Mouse (Mus musculus): ENCODE measurements around the gene Trim44. TPM values are rescaled to one million over a fixed set of nuclear protein-coding genes. Genes with fewer than 3 reads are reported as not detected.

Gene Trim44
- polyA plus RNA-seq, 1 experiment = 32.6 TPM

DNA sequence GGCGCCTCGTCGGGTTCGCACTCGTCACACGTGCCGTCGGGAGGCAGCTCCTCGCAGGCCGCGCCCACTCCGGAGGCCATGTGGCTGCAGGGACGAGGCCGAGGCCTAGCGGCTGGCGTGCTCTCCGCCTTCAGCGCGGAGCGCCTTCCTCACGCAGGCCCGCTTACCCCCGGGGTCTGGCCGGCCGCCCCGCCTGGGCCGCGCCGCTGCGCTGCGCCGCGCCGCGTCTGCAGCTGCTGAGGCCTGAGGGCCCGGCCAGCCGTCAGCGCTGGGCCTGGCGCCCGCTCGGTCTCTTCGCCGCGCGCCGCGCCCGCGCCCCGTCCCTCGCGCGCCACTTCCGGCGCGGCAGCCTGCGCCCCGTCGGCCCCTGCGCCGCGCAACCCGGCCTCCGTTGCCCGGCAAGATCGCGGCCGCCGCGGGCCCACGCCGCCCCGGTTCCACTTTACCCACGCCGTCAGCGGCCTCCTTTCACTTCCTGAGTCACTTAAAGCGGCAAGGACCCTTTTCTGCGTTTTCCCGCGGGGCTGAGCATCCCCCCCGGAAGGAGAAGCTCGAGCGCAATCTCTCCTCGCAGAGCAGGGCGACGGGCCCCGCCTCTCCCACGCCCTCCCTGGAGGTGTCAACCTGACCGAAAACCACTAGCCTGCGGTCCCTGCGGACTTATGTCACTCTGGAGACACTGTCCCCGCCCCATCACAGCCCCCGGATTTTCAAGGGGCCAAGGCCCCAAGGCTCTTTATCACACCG, 6.8 kb downstream of the Trim44 start:
- Histone ChIP-seq H3K4me1 (ENCODE audit: control insufficient read depth, insufficient read depth, low read length) (peaks cover 4% of the 10 kb centered on the region; the same call in 1 of the 2 replicates), H3K27ac (ENCODE audit: control insufficient read depth, insufficient read depth, low read depth, low read length, poor library complexity) (peak overlapping the region; percentile 68), H3K4me3 (replicated peaks; ENCODE audit: control insufficient read depth, low read depth, low read length) (peak overlapping the region; percentile 45)
- 4% methylated on average over 94 of the region's 94 CpGs for WGBS
- TF ChIP-seq CTCF (IDR thresholded peaks at IDR 0.05; ENCODE audit: control insufficient read depth, insufficient read depth, low read length) (no peak), POLR2A (IDR thresholded peaks at IDR 0.05; ENCODE audit: borderline replicate concordance, control insufficient read depth, low read depth, low read length) (peak; percentile 69; the same call in 1 of the 2 replicates)

DNA sequence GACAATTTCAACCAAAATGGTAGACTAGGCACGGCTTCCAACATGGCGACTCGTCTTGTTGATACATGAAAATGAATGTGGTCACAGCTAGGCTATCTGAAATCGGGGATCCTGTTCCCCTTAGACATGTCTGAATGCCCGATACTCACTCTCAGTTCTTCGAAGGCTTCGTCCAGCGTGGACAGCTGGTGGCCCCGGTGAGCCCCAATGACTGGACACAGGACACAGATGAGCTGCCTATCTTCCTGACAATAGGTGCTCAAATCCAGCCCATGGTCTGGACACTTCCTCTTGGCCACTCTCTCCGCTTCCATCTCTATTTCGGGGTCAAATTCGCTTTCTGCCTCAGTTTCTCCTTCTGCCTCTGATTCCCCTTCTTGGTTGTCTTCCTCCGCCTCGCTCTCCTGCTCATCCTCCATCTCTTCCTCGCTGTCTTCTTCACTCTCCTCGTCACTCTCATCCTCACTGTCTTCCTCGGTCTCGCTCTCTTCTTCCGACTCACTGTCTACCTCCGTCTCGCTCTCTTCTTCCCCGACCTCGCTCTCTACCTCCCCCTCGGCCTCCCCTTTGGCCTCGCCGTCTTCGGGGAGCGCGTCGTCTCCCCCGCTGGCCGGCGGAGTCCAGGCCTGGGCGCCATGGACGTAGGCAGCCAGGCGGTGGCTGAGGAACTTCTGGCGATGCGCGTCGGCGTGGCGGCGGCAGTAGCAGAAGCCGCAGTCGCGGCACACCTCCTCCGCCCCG, 7.6 kb downstream of the Trim44 start:
- peak overlapping the region; percentile 45 for H3K4me3 ChIP-seq (replicated peaks; ENCODE audit: control insufficient read depth, low read depth, low read length)
- peak overlapping the region; percentile 68; the same call in 1 of the 2 replicates for H3K27ac ChIP-seq (ENCODE audit: control insufficient read depth, insufficient read depth, low read depth, low read length, poor library complexity)
- whole genome bisulfite sequencing = 39% methylated on average over 48 of the region's 48 CpGs
- TF ChIP-seq CTCF (IDR thresholded peaks at IDR 0.05; ENCODE audit: control insufficient read depth, insufficient read depth, low read length) = no peak
- TF ChIP-seq POLR2A (IDR thresholded peaks at IDR 0.05; ENCODE audit: borderline replicate concordance, control insufficient read depth, low read depth, low read length) = no peak
- H3K4me1 ChIP-seq (ENCODE audit: control insufficient read depth, insufficient read depth, low read length) = peaks cover 4% of the 10 kb centered on the region; the same call in 1 of the 2 replicates

DNA sequence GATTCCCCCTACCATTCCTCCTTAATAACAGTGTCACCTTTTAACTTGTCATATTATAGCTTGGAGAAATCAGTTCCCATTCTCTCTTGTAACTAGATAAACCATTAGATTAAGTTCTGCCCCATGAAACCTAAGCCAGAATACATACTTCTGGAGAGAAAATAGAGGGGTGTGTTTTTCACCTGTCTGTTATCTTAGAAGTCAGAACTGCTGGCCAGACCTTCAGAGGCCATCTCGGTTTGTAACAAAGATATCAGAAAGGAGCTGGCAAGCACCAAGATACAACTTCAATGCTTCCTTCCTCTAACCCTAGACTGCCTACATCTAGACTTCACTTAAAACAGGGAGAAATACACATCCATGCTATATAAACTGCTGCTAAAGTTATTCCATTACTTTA, 11.1 kb downstream of the Trim44 start:
- H3K4me3 ChIP-seq (replicated peaks; ENCODE audit: control insufficient read depth, low read depth, low read length) = no peak overlapping the region
- WGBS = 43% methylated on average over 1 of the region's 1 CpGs
- TF ChIP-seq POLR2A (IDR thresholded peaks at IDR 0.05; ENCODE audit: borderline replicate concordance, control insufficient read depth, low read depth, low read length) = no peak
- no peak for TF ChIP-seq CTCF (IDR thresholded peaks at IDR 0.05; ENCODE audit: control insufficient read depth, insufficient read depth, low read length)

DNA sequence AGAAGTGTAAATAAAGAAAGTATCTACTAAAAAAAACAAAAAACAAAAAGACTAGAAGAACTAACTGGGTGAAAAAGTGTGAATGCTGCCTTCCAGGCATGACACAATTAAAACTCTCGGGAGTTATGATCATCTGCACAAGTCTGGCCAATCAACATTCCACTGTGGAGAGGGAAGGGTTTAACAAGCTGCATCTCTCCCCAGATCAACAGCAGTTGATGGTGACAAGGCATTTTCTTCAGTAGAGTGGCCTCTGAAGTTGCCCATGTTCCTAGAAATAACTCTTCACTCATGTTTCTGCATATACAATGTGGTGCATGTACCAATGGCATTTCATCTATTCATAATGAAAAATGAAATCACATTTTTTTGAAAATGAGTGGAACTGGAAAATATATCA, 14.2 kb downstream of the Trim44 start:
- Histone ChIP-seq H3K4me1 (ENCODE audit: control insufficient read depth, insufficient read depth, low read length) (no peaks in the 10 kb centered on the region), H3K27ac (ENCODE audit: control insufficient read depth, insufficient read depth, low read depth, low read length, poor library complexity) (no peak overlapping the region), H3K4me3 (replicated peaks; ENCODE audit: control insufficient read depth, low read depth, low read length) (no peak overlapping the region)
- TF ChIP-seq CTCF (IDR thresholded peaks at IDR 0.05; ENCODE audit: control insufficient read depth, insufficient read depth, low read length) = no peak
- TF ChIP-seq POLR2A (IDR thresholded peaks at IDR 0.05; ENCODE audit: borderline replicate concordance, control insufficient read depth, low read depth, low read length) = no peak
- 69% methylated on average over 1 of the region's 1 CpGs for WGBS

More for the DNA sequence above, 11.1 kb downstream of the Trim44 start:
- H3K27ac ChIP-seq (ENCODE audit: control insufficient read depth, insufficient read depth, low read depth, low read length, poor library complexity) = no peak overlapping the region
- H3K4me1 ChIP-seq (ENCODE audit: control insufficient read depth, insufficient read depth, low read length) = peaks cover 4% of the 10 kb centered on the region; the same call in 1 of the 2 replicates

DNA sequence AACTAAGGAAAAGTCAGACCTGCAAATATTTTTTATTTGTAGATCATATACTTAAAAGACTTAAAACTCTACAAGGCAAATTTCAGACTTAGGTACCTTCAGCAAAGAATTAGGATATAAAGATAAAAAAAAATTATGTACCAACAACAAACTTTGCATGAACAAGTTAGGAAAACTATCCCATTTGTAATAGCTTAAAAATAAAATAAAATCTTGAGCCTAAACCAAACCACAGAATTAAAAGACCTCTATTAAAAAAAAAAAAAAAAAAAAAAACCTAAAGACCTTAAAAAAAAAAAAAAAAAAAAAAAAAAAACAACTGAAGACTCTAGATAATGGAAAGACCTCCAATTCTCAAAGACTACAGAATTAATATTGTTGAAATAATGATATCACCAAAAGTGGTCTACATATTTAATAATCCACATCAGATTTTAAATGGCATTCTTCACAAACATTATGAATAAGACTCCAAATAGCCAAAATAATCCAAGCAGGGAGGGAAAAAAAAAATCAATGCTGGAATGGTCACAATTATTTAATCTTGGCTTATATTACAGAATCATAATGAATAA, 22.2 kb downstream of the Trim44 start:
- TF ChIP-seq CTCF (IDR thresholded peaks at IDR 0.05; ENCODE audit: control insufficient read depth, insufficient read depth, low read length) = no peak
- no peak for TF ChIP-seq POLR2A (IDR thresholded peaks at IDR 0.05; ENCODE audit: borderline replicate concordance, control insufficient read depth, low read depth, low read length)
- Histone ChIP-seq H3K27ac (ENCODE audit: control insufficient read depth, insufficient read depth, low read depth, low read length, poor library complexity) (no peak overlapping the region), H3K4me3 (replicated peaks; ENCODE audit: control insufficient read depth, low read depth, low read length) (no peak overlapping the region), H3K4me1 (ENCODE audit: control insufficient read depth, insufficient read depth, low read length) (no peaks in the 10 kb centered on the region)

DNA sequence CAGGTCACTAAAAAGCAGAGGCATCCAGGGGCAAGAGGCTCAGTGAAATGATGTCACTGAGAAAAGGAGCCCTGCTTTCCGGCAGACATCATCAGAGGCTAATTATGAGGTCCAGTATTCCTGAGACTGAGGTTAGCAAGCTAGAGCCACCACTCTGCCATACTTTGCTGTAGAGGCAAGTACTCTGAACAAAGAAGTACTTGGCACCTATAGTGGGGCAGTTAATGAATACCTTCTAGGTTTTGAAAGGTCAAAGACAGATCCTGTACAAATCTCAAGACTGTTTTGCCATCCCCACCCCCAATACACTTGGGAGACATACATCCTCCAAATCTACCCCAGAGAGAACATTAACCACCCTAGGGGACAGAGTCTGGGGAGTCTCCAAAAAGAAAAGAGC, 23.1 kb downstream of the Trim44 start:
- TF ChIP-seq POLR2A (IDR thresholded peaks at IDR 0.05; ENCODE audit: borderline replicate concordance, control insufficient read depth, low read depth, low read length) = no peak
- no peak for TF ChIP-seq CTCF (IDR thresholded peaks at IDR 0.05; ENCODE audit: control insufficient read depth, insufficient read depth, low read length)
- H3K27ac ChIP-seq (ENCODE audit: control insufficient read depth, insufficient read depth, low read depth, low read length, poor library complexity) = no peak overlapping the region
- no peaks in the 10 kb centered on the region for H3K4me1 ChIP-seq (ENCODE audit: control insufficient read depth, insufficient read depth, low read length)
- WGBS = 38% methylated on average over 1 of the region's 1 CpGs
- H3K4me3 ChIP-seq (replicated peaks; ENCODE audit: control insufficient read depth, low read depth, low read length) = no peak overlapping the region

DNA sequence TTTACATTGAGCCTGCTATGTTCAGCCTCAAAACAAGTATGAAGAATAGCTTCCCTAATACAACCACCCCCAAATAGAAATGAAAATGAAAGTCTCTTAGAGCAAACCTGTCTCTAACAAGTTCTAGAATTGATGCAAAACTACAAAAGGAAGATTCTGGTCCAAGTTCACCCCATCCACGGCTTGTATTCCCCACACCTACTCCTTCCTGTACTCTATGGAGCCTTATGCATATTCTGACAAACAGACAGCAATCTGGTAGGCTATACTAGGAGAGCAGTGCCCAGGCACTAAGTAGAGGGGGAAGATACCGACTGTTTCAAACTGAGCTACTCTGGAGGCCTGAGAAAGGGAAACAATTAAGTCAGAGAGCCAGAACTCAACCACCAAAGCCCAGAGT, 23.6 kb downstream of the Trim44 start:
- TF ChIP-seq CTCF (IDR thresholded peaks at IDR 0.05; ENCODE audit: control insufficient read depth, insufficient read depth, low read length) = no peak
- no peak for TF ChIP-seq POLR2A (IDR thresholded peaks at IDR 0.05; ENCODE audit: borderline replicate concordance, control insufficient read depth, low read depth, low read length)
- WGBS = 13% methylated on average over 2 of the region's 2 CpGs
- H3K4me1 ChIP-seq (ENCODE audit: control insufficient read depth, insufficient read depth, low read length) = no peaks in the 10 kb centered on the region
- no peak overlapping the region for H3K27ac ChIP-seq (ENCODE audit: control insufficient read depth, insufficient read depth, low read depth, low read length, poor library complexity)
- H3K4me3 ChIP-seq (replicated peaks; ENCODE audit: control insufficient read depth, low read depth, low read length) = no peak overlapping the region
